Mouse (Mus musculus) left cerebral cortex, postnatal 10 days (tissue): ENCODE data around the gene Saxo1. TPM values are rescaled to one million over a fixed set of nuclear protein-coding genes. Genes with fewer than 3 reads are reported as not detected.

Experiments
- total RNA-seq, 2 experiments: library from RNA; stranded (reverse); gene quantifications; 2 replicates each; pipeline ENCODE4 v1.2.3; 2021

The Saxo1 gene
- total RNA-seq, 2 experiments from 2014 or later = 0.45 TPM; not detected in 1

Other genes with a start within 250 kb of the Saxo1 start
- 100 to 1,000 TPM; 152 to 158 TPM for gene Rraga, start 17.3 kb upstream of the Saxo1 start, total RNA-seq
- 1 to 10 TPM; 8.3 TPM for gene Haus6, start 53.7 kb upstream of the Saxo1 start, total RNA-seq
- 10 to 100 TPM; 14.5 to 17.3 TPM for gene Plin2, start 111.7 kb upstream of the Saxo1 start, total RNA-seq
- 10 to 100 TPM; 10.4 to 15.5 TPM for gene Dennd4c, start 190.2 kb upstream of the Saxo1 start, total RNA-seq